Mouse (Mus musculus): ENCODE data around the gene Pon3.
"Not testable (repeated sequence)": the region's sequence is repeated elsewhere in the genome, so short reads cannot be mapped to it uniquely, and the experiment has no call there.

Gene Pon3

DNA sequence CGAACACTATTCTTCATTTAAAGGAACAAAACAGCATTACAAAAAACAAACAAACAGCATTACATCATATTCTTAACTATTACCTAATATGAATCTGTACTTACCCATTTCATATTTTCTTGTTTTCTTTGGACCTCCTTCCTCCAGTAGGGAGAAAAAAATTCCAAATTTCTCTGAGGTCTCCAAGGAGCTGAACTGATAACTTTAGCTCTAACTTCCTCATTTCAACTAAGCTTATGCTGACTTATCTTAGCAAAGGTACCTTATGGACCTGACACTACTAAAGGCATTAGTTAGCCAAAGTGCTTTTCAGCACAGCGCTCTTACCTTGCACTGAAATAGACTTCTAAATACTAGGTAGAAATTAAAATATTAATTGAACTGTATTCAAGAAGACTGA is 1.2 kb downstream of the Pon3 start:
- DNase-seq (ENCODE audit: low read depth, low spot score), result no peak

GRCm38 (mm10) chr6:5245926-5246325 is 10.2 kb downstream of the Pon3 start:
- no peak for DNase-seq (ENCODE audit: low read depth, low spot score)

GRCm38 (mm10) chr6:5238799-5239198 is 17.3 kb downstream of the Pon3 start:
- DNase-seq (ENCODE audit: low read depth, low spot score), result no peak

DNA sequence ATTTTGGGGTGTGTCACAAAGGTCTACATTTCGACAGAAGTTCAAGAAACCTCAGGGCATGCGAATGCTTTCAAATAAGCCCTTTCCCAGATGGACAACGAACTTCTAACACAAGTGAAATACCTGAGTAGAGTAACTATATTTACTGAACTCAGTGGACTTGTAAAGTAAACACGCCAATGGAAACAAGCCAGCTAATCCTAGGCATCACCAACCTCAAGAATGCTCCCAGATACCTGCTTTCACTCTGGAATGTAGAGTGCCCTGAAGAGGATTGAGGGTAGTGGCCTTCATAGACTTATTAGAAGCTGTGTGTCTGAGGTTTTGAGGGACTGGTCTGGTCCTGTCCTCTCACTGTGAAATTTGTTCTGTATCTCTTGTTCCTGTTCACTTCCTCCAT is 18.6 kb downstream of the Pon3 start:
- no peak for DNase-seq (ENCODE audit: low read depth, low spot score)

GRCm38 (mm10) chr6:5236843-5237371 is 19.2 kb downstream of the Pon3 start:
- no peak for DNase-seq (ENCODE audit: low read depth, low spot score)

DNA sequence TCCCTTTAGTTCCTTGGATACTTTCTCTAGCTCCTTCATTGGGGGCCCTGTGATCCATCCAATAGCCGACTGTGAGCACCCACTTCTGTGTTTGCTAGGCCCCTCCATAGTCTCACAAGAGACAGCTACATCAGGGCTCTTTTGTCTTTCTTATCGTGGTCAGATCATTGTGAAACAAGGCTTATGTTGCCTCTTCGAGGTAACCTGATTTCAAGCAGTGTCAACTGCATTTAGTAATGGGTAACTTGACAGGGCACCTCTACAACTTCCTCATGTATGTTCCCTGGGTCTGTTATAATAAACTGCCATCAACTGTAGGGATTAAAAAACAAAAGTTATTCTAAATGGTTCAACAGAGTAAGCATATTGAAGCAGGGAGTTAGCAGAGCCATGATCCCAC is 21.5 kb downstream of the Pon3 start:
- no peak for DNase-seq (ENCODE audit: low read depth, low spot score)

DNA sequence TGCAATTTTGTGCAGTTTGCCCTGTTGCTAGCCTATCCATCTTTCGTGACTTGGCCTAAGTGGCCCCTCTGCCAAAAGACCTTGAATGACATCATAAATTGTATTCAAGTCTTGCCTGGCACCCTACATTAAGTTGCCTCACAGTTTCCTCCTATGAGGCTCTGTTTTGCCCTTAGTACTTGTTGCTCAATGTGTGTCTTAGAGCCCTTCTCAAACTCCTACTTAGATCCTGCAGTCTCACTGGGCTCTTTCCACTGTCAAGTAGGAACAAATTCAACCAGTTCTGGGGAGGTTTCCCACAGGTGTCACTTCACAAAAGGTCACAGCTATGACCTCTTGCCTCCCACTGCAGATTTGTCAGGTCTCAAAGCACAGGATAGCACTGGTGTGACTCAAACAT is 22.3 kb downstream of the Pon3 start:
- no peak for DNase-seq (ENCODE audit: low read depth, low spot score)

- no peak for DNase-seq (ENCODE audit: low read depth, low spot score)
These were observed 24.1 kb downstream of the Pon3 start for GRCm38 (mm10) chr6:5232022-5232421.

DNA sequence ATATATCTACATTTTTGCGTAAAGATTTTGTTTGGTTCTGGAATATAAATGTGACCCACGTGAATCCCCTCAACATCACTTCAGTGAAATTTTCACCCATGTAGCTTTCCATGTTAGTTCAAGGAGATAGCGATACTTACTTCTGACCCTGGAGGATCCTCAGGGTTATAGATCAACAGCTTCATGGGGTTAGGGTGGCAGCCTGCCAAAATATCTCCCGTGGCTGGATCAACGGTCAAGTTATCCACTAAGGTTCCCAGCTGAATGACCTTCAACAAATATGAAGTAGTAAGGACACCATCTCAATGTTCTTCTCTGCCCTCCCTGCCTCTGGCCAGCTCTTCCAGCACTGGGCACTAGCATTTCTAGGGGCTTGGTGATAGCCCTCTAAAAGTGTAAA is 25.8 kb downstream of the Pon3 start:
- DNase-seq (ENCODE audit: low read depth, low spot score), result no peak

DNA sequence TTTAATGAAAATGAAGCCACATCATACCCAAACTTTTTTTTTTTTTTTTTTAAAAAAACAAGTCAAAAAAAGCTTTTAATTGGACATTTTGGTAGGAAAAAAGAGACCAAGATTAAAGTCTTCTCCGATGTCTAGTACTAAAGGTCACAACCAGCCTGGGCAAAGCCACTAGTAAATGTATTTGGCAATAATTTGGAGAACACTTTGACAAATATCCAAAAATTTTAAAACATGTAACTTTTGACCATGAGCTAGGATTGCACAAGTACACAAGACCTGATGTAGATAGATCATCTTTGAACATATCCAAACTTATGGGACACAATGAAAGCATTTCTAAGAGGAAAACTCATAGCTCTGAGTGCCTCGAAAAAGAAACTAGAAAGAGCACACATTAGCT is 32.5 kb downstream of the Pon3 start:
- not testable (repeated sequence) for DNase-seq (ENCODE audit: low read depth, low spot score)

DNA sequence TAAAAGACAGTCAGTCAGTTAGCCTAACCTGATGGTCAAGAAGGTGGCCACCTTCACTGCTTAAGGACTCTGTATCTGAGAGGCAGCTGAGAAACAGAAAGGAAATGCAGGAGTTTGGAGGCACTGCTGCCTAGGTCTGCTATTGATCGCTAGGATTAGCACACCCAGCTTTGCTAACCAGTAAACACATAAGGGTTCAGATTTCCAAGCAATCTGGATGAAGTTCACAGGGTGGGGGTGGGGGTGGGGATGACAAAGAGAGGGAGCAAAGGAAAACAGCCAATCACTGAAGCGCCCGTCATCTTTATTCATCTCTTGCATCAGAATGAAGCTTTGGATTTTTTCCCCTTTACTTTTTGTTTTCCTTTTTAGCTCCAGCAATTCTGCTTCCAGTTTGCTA is 34.0 kb downstream of the Pon3 start:
- no peak for DNase-seq (ENCODE audit: low read depth, low spot score)

DNA sequence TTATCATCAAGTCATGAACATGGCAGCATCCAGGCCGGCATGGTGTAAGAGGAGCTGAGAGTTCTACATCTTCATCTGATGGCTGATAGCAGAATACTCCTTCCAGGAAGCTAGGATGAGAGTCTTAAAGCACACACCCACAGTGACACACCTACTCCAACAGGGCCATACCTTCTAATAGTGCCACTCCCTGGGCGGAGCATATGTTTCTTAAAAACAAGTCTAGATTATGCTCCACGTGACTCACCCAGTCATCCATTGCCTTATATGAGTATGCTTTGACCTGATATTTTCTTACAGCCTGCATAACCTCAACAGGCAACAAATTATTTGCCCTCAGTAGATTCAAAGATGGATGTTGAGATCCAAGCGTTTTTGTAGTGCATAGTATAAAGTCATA is 37.9 kb downstream of the Pon3 start:
- no peak for DNase-seq (ENCODE audit: low read depth, low spot score)

DNA sequence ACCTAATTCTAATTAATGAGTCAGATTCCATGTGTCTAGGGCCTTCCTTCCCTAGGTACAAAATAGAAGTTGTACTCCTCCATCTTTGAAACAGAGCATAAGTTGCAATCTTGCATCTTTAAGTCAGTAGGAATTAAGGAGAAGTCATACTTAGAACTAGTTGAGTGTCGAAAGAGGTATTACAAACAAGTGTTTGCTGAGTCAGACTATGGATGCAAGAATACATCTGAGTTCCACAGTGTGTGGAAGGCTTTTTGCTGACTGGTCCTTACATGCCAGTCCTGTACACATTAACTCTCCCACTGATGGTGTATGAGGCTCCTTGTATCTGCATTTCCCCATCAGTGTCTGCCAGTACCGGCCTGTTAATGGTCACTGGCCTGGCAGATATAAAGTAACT is 48.3 kb downstream of the Pon3 start:
- DNase-seq (ENCODE audit: low read depth, low spot score), result no peak

GRCm38 (mm10) chr6:5199916-5200315 is 56.2 kb downstream of the Pon3 start:
- DNase-seq (ENCODE audit: low read depth, low spot score), result no peak

- no peak for DNase-seq (ENCODE audit: low read depth, low spot score)
These were observed 56.6 kb downstream of the Pon3 start for GRCm38 (mm10) chr6:5199376-5199905.

DNA sequence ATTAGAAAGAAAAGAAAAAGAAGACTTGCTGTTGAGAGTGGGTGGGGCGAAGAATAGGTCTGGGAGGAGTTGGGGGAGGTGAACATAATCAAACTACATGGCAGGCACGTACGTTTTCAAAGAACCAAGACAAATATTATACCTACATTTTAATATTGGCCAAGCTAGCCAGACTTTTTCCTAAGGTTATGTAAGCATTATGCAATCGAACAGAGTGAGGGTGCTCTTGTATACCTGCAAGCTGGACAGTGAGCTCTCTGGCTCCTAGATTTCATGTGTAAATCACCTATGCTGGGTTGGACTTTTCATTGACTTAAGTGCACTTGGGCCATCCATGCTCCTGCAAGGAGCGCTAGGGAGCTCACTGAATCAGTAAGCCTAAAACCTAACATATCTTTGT is 57.5 kb downstream of the Pon3 start:
- no peak for DNase-seq (ENCODE audit: low read depth, low spot score)

GRCm38 (mm10) chr6:5193693-5194092 is 62.4 kb downstream of the Pon3 start, which contains the start of gene Pon1:
Gene Pon1, minus strand, starts transcription at chr6:5193946.
- DNase-seq (ENCODE audit: low read depth, low spot score), result no peak

DNA sequence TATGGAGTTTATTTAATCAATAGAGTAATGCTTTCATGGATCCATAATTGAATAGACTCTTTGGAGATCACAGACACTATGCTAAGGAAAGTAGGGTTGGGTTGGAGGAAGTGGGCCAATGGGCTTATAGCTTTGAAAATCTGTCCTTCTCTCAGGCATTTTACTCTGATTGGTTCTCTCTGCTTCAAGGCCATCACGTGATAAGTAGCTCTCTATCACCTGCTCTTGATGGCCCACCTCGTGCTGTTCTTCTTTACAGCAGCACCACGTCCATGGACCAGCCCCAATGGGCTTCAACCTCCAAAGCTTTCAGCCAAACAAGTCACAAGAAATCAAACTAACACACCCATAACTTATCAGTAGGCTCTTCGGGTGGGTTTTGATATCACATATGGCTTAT is 65.3 kb downstream of the Pon3 start:
- no peak for DNase-seq (ENCODE audit: low read depth, low spot score)

DNA sequence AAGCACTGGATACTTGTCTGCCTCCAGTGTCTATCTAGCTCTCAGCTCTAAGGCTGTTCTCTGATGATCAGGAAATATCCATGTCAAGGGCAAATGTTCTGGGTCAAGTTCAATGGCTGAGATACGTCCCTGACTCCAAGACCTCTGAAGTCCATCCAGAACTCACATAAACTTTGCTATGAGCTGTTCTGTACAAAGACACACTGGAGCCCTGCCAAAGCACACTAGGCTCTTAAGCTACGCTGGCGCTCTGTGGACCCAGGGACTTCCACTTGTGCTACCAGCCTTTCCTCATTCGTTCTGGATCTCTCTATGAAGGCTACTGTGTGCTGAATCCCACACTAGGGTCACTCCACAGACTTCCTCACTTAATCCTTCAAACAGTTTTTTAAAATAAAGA is 66.6 kb downstream of the Pon3 start:
- DNase-seq (ENCODE audit: low read depth, low spot score), result no peak

- DNase-seq (ENCODE audit: low read depth, low spot score), result no peak
These were observed 67.1 kb downstream of the Pon3 start for GRCm38 (mm10) chr6:5188938-5189337.

DNA sequence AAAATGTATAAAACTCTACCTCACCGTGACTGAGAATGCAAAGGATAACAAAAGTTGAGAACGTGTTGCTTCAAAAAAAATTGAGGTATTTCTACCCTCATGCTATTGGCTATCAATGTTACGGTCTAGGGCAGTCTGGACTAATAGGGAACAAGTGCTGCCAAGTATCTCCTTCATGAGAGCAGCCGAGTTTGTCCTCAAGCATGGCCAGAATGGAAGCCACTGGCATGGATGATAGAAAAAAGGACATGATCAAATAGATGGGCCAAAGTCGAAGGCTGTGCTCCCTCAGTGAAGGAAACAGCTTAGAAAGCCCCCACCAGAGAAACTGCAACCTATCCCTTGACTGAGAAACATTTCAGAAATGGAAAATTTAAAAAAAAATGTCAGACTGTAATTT is 68.0 kb downstream of the Pon3 start:
- no peak for DNase-seq (ENCODE audit: low read depth, low spot score)

GRCm38 (mm10) chr6:5187586-5187985 is 68.5 kb downstream of the Pon3 start:
- no peak for DNase-seq (ENCODE audit: low read depth, low spot score)

- no peak for DNase-seq (ENCODE audit: low read depth, low spot score)
These were observed 69.7 kb downstream of the Pon3 start for GRCm38 (mm10) chr6:5186229-5186950.

DNA sequence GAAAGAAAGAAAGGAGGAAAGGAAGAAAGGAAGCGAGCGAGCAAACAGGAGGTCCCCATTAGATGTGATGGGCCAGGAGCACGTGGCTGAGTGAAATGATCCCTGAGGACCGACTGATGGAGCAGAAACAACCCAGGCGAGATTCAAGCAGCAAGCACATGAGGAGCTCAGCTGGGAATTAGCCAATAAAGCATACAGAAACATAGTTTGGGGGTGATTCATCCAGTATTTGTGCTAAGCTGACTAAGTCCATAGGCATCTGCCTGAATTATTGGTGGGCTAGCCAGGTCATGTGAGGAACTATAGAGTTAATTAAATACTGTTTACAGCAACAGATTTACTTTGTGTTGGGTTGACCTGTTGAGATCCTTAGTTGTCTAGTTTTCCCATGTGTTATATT is 75.4 kb downstream of the Pon3 start:
- no peak for DNase-seq (ENCODE audit: low read depth, low spot score)

All from brain, adult 2 months (tissue).